Mouse (Mus musculus): ENCODE data around the gene Afap1l2.

Afap1l2 gene

DNA sequence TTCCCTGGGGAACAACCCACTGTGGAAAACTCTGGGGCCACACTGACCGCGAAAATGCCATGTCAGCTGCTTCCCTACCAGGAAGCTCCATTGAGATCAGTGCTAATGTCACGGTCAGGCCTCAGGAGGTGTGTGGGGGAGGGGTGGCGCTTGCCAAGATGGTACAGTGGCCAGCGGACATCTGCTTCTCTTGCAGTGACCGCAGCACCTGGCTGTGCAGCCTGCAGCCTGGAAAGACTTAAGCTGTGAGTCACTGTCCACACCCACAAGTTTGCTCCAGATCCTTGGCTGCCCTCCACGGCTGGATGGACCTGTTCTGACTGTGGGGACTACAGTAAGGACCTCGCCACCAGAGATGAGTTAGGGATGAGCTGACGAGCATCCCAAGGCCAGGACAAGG is 68.2 kb downstream of the Afap1l2 start:
- DNase-seq (ENCODE audit: low read depth, low spot score) = no peak

DNA sequence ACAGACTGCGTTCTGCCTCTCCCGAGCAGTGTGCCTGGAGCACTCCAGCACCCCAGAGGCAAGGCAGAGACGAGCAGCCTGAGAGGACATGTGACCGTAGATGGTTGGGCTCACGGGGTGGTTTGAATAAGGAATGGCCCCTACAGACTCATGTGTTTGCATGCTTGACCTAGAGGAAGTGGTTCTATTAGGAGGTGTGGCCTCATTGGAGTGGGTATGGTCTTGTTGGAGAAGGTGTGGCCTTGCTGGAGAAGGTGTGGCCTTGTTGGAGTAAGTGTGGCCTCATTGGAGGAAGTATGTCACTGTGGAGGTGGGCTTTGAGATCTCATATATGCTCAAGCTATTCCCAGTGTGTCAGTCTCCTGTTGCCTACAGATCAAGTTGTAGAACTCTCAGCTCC is 70.1 kb downstream of the Afap1l2 start:
- no peak for DNase-seq (ENCODE audit: low read depth, low spot score)

DNA sequence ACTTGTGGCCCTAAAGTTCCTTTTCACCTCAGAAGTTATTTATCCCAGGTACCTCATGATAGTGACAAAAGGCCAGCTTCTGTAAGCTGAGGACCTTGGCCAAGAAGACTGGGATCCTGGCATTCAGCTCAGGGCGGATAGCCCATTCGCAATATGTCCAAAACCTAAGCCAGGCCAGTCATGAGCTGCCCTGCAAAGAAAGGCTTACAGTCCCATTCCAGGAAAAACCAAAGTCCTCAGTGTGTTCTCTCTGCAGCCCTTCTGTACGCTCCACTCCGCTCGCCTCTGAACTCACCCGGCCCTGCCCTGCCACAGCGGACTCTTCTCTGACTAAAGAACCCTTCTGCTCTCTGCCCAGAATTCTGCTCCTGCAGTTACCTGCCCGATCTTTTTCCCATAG is 71.8 kb downstream of the Afap1l2 start:
- no peak for DNase-seq (ENCODE audit: low read depth, low spot score)

DNA sequence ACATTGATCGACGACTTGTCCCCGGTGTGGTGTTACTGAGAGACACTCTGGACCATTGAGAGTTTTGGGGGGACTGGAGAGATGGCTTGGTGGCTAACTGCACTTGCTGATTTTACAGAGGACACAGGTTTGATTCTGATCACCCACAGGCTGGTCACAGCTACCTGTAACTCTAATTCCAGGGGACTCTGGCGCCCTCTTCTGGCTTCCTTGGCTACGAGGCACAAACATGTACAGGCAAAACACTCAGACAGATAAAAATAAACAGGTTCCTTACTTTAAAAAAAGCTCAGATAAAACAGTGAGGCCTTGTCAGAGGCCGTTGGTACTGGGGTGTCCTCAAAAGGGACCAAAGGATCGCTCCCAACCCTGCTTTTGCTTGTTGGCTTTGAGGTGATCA is 72.3 kb downstream of the Afap1l2 start:
- no peak for DNase-seq (ENCODE audit: low read depth, low spot score)

DNA sequence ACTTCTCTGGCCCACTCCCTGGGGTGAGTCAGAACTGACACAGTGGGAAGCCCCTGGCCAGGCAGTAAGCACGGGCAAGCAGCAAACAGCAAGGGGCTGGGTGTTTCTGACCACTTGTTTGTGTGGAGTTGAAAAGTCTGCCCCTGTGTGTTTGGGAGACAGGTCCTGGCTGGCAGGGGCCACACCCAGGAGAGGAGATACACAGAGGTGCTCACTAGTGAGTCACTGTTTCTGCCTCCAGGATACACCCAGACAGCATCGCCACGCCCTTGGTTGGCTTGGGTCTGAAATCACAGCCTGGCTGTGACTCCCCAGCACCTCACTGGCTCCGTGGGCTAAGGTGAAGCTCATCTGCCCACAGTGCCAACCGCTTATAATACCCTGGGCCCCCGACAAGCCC is 72.9 kb downstream of the Afap1l2 start:
- no peak for DNase-seq (ENCODE audit: low read depth, low spot score)

DNA sequence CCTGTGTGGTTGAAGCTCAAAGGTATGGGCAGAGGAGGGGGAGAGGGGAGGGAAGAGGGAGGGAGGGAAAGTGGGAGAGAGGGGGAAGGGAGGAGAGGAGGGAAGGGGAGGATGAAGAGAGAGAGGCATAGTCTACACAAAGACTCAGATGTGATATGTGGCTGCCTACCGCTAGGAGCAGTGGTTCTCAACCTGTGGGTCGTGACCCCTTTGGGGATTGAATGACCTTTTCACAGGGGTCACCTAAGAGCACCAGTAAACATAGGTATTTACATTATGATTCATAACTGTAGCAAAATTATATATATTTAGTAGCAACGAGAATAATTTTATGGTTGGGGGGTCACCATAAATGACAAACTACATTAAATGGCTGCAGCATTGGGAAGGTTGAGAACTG is 74.2 kb downstream of the Afap1l2 start:
- DNase-seq (ENCODE audit: low read depth, low spot score) = no peak

DNA sequence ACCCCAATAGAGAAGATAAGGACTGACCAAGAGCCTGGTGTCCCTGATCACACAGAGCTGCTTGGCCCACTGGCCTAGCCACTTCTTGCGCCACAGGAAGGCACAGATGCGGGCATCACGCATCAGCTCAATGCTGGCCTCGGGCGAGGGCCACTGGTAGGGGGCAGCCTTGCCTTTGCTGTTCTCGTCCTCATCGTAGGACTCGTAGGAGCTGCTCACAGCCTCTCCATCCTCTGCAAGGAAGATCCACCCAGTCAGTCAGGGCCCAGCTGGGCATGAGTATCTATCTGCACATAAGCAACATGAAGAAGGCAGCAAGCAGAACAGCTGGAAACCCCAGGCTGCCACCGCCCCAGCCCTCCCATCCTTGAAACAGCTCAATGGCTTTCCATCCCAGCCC is 78.0 kb downstream of the Afap1l2 start:
- DNase-seq (ENCODE audit: low read depth, low spot score) = no peak

DNA sequence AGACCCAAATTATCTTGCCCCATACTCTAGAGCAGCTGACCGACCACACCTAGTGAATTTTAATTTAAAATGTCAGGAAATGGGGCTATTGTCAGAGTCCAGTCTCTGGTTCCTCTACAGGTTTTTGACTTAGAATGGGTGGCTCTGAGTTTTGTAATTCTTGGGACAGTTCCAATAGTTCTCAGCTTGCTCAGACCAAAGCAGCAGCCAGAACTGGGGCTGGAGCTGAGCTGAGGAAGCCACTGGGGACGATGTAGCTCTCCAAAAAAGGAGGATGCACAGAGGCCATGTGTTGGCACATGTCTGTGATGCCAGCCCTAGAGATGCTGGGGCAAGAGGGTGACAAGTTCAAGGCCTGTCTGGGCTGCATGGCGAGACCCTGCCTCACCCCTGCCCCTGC is 78.6 kb downstream of the Afap1l2 start:
- no peak for DNase-seq (ENCODE audit: low read depth, low spot score)

DNA sequence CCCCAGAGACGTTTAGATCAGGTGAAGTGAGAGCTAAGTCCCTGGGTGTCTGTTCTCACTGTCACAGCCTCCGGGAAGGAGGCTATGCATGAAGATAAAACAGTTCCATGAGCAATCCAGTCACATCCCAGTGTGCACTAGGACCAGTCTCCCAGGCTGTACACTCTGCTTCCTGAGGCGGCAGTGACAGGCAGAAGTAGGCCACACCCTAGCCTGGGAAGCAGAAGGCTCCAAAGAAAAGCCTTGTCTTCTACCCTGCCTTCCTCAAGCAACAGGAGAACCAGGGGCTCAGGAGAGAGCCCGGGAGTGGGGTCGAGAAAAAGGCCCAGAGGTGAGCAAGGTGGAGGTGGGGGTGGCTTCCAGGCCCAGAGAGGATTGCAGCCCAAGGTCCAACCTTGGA is 86.3 kb downstream of the Afap1l2 start:
- no peak for DNase-seq (ENCODE audit: low read depth, low spot score)

DNA sequence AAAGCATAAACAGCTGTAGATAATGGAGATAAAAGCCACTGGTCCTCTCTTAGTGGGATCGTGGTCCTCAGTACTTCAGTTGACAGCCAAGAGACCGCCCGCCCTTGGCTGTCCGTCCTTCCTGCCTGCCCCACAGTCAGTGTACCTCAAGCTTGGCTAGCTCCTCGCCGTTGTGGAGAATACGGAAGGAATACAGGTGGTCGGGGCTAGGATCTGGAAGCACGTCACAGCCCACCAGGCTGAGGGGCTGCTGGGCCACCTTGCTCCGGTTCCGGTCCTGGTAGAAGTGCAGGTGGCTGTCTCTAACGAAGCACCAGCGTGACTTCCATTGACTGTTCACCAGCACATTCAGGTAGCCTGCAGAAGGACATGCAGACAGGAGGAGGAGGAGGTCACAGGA is 87.8 kb downstream of the Afap1l2 start:
- DNase-seq (ENCODE audit: low read depth, low spot score) = no peak

DNA sequence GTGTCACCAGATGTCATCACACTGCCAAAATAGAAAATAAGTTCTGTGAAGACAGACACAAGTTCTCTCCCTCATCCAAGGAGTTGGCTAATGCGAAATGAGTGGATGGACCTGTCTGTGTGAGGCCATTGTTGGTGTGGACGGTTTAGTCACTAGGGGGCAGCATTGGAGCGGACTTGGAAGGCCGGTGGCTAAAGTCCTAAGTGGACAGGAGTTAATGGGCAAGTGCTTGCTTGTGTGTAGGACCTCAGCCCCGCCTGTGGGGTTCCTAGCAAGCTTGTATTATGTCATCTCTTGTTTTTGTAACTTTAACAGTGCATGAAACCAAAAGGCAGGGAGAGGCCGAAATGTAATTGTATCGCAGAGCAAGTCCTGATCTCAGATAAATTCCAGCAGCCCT is 88.4 kb downstream of the Afap1l2 start:
- DNase-seq (ENCODE audit: low read depth, low spot score) = peak; percentile 27

DNA sequence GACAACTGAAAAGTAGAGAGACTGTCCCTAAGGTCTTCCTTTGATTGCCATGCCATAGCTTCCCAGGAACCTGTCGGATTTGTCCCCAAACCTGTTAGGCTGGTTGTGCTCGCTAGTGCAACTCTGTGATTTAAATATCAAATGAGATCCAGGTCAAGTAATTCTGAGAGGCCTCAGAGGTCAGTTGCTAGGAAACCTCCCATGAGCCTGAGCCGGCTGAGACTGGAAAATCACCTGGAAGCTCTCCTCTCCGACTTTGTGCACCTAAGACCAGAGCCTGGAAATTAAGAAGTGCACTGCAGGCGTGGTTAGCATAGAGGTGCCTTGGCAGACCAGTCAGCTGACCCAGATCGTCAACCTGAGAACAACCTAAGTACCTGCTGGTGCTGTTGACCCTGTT is 92.9 kb downstream of the Afap1l2 start:
- no peak for DNase-seq (ENCODE audit: low read depth, low spot score)

DNA sequence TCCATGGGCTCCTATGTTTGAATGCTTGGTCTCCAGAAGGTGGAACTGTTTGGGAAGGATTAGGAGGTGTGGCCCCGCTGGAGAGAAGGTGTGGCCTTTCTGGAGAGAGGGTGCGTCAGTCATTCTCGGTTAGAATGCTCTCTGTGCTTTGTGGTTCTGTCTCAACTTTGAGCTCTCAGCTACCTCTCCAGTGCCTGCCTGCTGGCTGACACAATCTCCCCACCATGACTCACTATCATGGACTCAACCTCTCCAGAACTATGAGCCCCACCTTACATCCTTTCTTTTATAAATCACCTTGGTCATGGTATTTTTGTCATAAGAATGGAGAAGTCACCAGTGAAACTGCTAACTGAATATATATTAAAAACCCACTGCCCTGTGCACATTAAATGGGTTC is 93.4 kb downstream of the Afap1l2 start:
- DNase-seq (ENCODE audit: low read depth, low spot score) = no peak

DNA sequence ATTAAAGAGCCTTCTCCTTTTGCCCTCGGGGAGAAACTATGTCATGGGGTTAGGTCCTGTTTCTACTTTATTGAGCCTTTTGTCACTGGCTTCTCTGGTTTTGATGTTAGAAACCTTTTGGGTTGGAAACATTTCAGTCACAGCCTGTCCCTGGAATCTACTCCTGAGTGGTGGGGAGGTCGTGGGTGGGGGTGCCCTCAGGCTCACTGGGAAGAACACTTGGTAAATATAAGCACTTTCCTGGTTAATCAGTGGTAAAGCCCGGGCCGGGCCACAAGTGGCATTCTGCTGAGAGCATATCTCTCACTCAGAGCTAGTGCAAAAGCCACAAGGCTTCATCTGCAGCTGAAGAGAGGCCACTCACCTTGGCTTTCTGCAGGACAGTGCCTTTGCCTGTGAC is 94.3 kb downstream of the Afap1l2 start:
- DNase-seq (ENCODE audit: low read depth, low spot score) = no peak

DNA sequence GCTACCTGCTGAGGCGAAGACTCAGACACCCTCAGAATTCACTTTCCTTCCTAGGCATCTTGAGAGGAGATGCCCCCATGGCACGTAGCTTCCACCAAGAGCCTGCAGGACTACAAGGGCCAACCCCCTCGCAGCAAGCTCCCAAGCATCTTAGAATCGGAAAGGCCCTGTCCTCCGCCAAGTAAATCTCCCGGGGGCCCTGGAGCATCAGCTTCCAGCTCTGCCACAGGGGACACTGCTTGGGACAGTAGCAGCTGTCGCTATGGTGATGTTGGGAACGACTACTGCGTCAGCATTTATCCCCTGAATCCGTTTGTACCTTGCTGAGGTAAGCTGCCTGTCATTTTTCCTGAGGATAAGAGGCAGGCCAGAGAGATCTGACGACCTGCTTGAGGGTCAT is 97.5 kb downstream of the Afap1l2 start:
- no peak for DNase-seq (ENCODE audit: low read depth, low spot score)

DNA sequence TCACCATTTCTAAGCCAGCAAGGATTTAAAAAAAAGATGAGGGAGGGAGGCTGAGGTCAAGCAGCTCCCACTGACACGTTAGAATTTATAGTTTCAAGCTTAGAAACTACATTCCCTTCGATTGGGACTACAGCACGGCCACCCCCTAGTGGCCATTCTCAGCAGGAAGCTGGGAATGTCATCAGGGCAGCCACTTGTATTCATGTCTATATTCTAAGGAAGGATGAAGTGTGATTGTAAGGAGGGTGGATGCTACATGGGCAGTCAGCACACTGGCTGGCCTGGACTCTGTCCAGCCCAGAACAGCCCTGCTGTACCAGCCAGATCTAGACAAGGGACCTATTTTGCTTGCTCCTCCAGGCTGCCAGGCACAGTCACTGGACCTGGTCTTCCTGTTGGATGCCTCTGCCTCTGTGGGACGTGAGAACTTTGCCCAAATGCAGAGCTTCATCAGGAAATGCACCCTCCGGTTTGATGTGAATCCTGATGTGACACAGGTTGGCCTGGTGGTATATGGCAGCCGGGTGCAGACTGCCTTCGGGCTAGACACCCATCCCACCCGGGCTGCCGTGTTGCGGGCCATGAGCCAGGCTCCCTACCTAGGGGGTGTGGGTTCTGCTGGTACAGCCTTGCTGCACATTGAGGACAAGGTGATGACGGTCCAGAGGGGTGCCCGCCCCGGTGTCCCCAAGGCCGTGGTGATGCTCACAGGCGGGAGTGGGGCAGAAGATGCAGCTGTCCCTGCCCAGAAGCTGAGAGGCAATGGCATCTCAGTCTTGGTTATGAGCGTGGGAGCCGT is 99.4 kb downstream of the Afap1l2 start:
- DNase-seq (ENCODE audit: low read depth, low spot score) = peak; percentile 18

DNA sequence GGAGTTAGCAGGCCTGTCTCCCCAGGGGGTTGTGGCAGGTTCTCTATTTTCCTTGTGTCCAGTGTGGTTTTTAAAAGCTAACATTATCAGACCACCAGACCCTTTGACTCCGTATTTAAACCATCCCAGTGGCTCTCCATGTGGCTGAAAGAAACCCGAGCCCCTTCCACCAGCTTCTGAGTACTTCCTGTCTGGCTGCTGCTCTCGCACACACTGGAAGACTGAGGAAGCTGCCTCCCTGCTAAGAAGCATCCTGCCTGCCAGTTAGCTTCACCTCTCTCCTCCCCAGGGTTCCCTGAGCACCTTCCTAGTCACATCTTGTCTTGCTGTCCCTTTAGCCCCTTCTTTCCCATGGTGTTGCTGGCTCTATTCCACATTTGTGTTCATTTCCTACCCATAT is 100.2 kb downstream of the Afap1l2 start:
- DNase-seq (ENCODE audit: low read depth, low spot score) = no peak

DNA sequence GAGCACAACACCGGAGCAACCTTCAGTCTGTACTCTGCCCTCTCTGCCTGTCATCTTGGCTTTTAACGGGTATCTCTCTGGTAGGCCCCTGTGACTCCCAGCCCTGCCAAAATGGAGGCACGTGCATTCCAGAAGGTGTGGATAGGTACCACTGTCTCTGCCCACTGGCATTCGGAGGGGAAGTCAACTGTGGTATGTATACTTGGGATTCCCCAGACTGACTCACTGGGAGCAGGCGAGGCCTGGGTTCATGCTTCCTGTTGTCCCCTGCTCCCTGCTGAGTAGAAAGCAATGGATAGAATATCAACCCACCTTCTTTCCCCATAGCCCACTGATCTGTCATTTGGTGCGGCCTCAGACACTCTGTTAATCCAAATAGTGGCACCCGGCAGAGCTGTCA is 102.6 kb downstream of the Afap1l2 start:
- DNase-seq (ENCODE audit: low read depth, low spot score) = no peak

DNA sequence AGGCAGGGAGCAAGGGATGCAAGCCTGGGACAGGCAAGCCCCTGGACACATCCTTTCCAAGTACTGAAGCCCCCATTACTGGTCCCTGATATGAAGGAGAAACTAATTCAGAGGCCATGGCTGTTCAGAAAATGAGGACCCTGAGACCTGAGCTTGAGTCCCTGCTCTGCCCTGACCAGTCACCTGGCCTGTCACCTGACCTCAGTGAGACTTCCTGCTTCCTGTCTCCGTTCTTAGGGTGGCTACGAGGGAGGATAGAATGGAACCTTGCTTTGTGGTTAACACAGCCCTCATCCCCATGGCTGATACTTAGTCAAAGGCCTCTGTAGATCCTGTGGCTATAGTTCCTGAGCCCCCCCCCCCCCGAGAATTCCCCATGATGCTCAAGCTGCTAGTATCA is 103.9 kb downstream of the Afap1l2 start:
- DNase-seq (ENCODE audit: low read depth, low spot score) = no peak

DNA sequence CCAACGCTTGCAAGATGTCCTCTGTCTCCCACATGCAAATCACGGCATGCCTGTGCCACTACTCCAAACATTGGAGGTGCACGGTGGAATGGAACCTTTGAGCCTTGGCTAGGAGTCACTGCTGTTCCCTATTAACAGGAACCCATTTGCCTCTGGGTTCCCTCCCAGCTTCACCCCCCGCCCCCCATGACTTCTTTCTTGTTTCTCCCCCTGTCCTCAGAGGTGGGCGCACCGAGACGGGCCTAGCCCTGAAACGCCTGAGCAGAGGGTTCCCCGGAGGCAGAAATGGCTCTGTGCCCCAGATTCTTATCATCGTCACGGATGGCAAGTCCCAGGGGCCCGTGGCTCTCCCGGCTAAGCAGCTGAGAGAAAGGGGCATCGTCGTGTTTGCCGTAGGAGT is 110.4 kb downstream of the Afap1l2 start:
- no peak for DNase-seq (ENCODE audit: low read depth, low spot score)

DNA sequence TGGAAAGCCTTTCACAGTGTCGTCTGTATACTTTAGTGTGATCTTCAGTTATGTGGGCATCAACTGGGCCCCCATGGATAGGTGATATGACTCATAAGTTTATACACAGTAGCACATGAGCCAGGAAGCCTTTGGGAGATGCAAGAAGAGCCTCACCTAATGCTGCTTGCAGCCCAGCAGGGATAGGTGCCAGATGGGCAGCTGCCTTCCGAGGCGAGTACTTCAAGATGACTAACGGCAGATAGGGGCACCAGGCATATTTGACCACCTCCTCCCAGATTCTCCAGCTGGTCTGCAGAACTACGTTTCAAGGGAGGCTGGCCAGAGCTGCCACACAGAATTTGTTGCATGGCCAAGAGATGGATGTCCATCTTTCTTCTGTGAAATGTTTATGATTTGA is 114.7 kb downstream of the Afap1l2 start:
- no peak for DNase-seq (ENCODE audit: low read depth, low spot score)

DNA sequence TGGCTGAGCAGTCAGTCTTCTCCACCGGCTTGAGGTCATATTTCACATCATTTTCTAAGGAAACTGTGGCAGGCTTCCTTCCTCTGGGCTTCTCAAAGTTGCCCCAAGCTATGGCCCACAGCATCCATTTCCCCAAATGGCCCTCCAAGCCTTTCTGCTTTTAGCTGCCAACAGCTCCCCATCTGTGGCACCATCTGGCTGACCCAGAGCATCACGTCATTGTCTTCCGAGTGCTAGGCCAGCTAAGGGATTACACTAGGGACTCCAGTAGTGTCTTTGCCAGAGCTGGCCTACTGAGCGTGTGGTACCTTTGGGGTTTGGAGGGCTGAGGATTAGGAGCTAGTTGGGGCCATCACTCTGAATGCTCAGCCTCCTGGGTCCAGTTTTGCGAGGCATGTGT is 115.4 kb downstream of the Afap1l2 start:
- DNase-seq (ENCODE audit: low read depth, low spot score) = no peak

DNA sequence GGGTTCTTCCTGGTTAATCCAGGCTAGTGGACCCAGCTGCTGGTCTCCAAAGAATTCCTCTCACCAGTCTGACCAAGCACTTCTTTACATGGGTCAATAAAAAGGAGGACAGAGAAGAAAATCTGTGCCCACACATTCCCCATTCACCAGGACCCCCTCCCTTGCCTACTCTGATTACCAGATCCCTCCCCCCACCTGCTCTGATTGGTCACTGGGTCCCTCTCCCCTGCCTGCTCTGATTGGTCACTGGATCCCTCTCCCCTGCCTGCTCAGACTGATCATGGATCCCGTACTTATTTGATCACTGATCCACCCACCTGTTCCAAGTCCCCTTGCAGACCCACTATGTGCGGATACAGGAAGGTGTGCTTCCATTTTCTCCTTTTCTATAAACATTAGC is 116.6 kb downstream of the Afap1l2 start:
- DNase-seq (ENCODE audit: low read depth, low spot score) = no peak

DNA sequence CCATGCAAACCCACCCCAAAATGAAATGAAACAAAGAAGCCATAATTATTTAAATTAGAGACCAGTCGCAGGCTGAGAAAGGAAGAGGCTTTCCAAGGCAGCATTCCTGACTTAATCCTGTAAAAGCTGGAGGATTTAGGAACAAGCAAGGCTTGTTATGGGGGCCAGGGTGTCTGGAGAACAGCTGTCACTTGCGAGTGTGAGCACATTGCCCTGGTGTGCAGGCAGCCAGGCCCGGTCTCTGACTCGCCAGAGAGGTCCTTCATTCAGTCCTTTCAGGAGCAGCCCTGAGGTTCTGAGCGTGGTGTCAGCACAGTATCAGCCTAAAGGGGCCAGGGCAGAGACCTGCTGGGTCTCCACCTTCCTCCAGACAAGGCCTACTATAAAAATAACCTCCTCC is 119.4 kb downstream of the Afap1l2 start:
- no peak for DNase-seq (ENCODE audit: low read depth, low spot score)
